Mouse (Mus musculus) brain, embryonic 14.5 days (tissue): ENCODE measurements around the gene Gm21860.
"Not testable (repeated sequence)": the region's sequence is repeated elsewhere in the genome, so short reads cannot be mapped to it uniquely, and the experiment has no call there.

Experiments used
- CTCF ChIP-seq: fragments of 200-500 bp; IDR thresholded peaks from 2 replicates; pipeline ENCODE4 v1.5.1; 2012; ENCODE audit warnings: inconsistent platforms, mild to moderate bottlenecking, moderate library complexity, borderline replicate concordance; ENCODE audit not compliant: insufficient read depth, insufficient read length; ENCODE audit errors: extremely low read depth
- POLR2A ChIP-seq: fragments of 200-500 bp; IDR thresholded peaks from 2 replicates; pipeline ENCODE4 v1.6.1; 2012; ENCODE audit warnings: mild to moderate bottlenecking, inconsistent platforms, borderline replicate concordance; ENCODE audit not compliant: poor library complexity, insufficient read depth, insufficient read length, severe bottlenecking; ENCODE audit errors: extremely low read depth

GRCm38 (mm10) chrY:90741452-90742260, 13.0 kb downstream of the Gm21860 start:
- not testable (repeated sequence) for TF ChIP-seq CTCF, POLR2A
